ENCODE assay signal across 9 mouse cellular contexts in genomic region chr5:43947330-43947977, GRCm38 (mm10). TPM values are rescaled to one million over a fixed set of nuclear protein-coding genes. Genes with fewer than 3 reads are reported as not detected.
DNase-seq lines count a peak whose midpoint lies in the region; ATAC-seq lines count a peak whose summit lies in the region.
"Had no signal": no experiment of that assay in that cellular context is flagged by ENCODE, and none has a peak within 500 bp of the region (broad histone marks: within the 10 kb centered on the region; RNA-seq: fewer than 3 reads in every experiment).

No protein-coding gene starts in this region.

- H3K9me3 ChIP-seq in hindbrain, embryonic 15.5 days, result no peaks in the 10 kb centered on the region

- no peak overlapping the region for H3K27ac ChIP-seq in hindbrain, embryonic 15.5 days (replicated peaks)

- H3K36me3 ChIP-seq in hindbrain, embryonic 15.5 days, result no peaks in the 10 kb centered on the region

- H3K27me3 ChIP-seq in hindbrain, embryonic 15.5 days, result no peaks in the 10 kb centered on the region
- H3K27me3 ChIP-seq: Patski had no signal

- WGBS in hindbrain, embryonic 15.5 days, result 35% methylated on average over 9 of the region's 9 CpGs

- peak overlapping the region; percentile 33 for H3K4me3 ChIP-seq in hindbrain, embryonic 15.5 days

- H3K4me2 ChIP-seq in hindbrain, embryonic 15.5 days, result peak overlapping the region; percentile 69

- H3K4me1 ChIP-seq in hindbrain, embryonic 15.5 days (replicated peaks), result peaks cover 14% of the 10 kb centered on the region

- ATAC-seq in hindbrain, embryonic 15.5 days (ENCODE audit: low FRiP score, low read depth), result no peak
- ATAC-seq in megakaryocyte progenitor cell, adult 5-6 weeks (replicated peaks; ENCODE audit: poor library complexity), result peak; percentile 54

- DNase-seq in kidney, adult 9 months, result peak; percentile 4
- no peak for DNase-seq in kidney, postnatal 25 days
- DNase-seq in brain, adult 2 months (ENCODE audit: low read depth, low spot score), result peak; percentile 3
- no peak for DNase-seq in cerebellum, postnatal 14 days
- DNase-seq in layer of hippocampus, adult 8-10 months (ENCODE audit: low spot score in 2 of 2), result no peak
- DNase-seq in gastrocnemius, postnatal 14 days, result no peak

- intact Hi-C loops in gastrocnemius, postnatal 14 days (cut with DNase I; ENCODE audit: low total_unique reads), result no loop called here

- H3K9ac ChIP-seq in hindbrain, embryonic 15.5 days, result peak overlapping the region; percentile 25

RNA-seq across cellular contexts. Expression of gene Fgfbp1, which starts 34.1 kb away (rescaled TPM):
- 8.5 and 12.7 TPM in 2 replicates for polyA plus RNA-seq in hindbrain, embryonic 15.5 days (2015; fragmentation: Nextera tagmentation; extraction: Ambion mirVana)
- total RNA-seq in megakaryocyte progenitor cell, adult 5-6 weeks (2015), result not detected in 2 replicates
- not detected in 2 replicates for total RNA-seq in megakaryocyte progenitor cell, adult 5-6 weeks (2017)
- total RNA-seq in layer of hippocampus, adult 8-10 months (2022), result 1 to 10 TPM in 1 of 4 experiments, under 1 TPM in 2, not detected in 1; 0.76 to 1.3 (median 0.87) TPM
- total RNA-seq in gastrocnemius, postnatal 14 days (2021), result not detected

RNA-seq across cellular contexts. Expression of gene Gm7879, which starts 34.5 kb away (rescaled TPM):
- polyA plus RNA-seq in hindbrain, embryonic 15.5 days (2015; fragmentation: Nextera tagmentation; extraction: Ambion mirVana), result not detected in 2 replicates
- total RNA-seq in megakaryocyte progenitor cell, adult 5-6 weeks (2015), result 5.6 and 5.9 TPM in 2 replicates
- total RNA-seq in megakaryocyte progenitor cell, adult 5-6 weeks (2017), result 5.4 and 6.0 TPM in 2 replicates
- 10 to 100 TPM in 2 of 4 experiments, 1 to 10 TPM in 2; 5.9 to 10.6 (median 9.9) TPM for total RNA-seq in layer of hippocampus, adult 8-10 months (2022)
- 1 to 10 TPM; 5.1 to 5.2 TPM for total RNA-seq in gastrocnemius, postnatal 14 days (2021)

Comparison
In these comparisons a context has a peak if more than half of its experiments do, and no peak if none do; other contexts are left out.
1. DNase-seq: peak in kidney, adult 9 months (single experiment) and brain, adult 2 months (single experiment); none in kidney, postnatal 25 days (0 of 2), cerebellum, postnatal 14 days (0 of 2), layer of hippocampus, adult 8-10 months (0 of 2) and gastrocnemius, postnatal 14 days (single experiment).